Mouse (Mus musculus) large intestine, adult 2 months (tissue): Measurements from ENCODE around the gene Inhbb. TPM values are rescaled to one million over a fixed set of nuclear protein-coding genes. Genes with fewer than 3 reads are reported as not detected.

Experiments
- DNase-seq: peaks from one replicate; pipeline ENCODE4 v3.0.0-alpha.2; 2012; ENCODE audit warnings: low read depth, low spot score
- WGBS: fragments of 180-500 bp; shearing (Covaris S2); methylation state at CpG from one replicate; pipeline ENCODE4 v1.1.7; 2018; 5-methylcytosine and 5-hydroxymethylcytosine counted together
- polyA plus RNA-seq: library from polyadenylated mRNA; depleted of rRNA; stranded (reverse); fragments of >200 nt; gene quantifications from 2 replicates; pipeline ENCODE4 v1.2.3, GENCODE M21; 2012; rRNA removed

The Inhbb gene
- polyA plus RNA-seq = 0.81 and 0.96 TPM in 2 replicates

GRCm38 (mm10) chr1:119421576-119422421, at the start of gene Inhbb:
Inhbb (minus strand) TSS chr1:119422248.
- no peak for DNase-seq
- WGBS = under 1% methylated on average over 85 of the region's 92 CpGs

- no peak for DNase-seq
- 51% methylated on average over 2 of the region's 2 CpGs for WGBS
Measured at GRCm38 (mm10) chr1:119463386-119463785, 41.3 kb upstream of the Inhbb start.

- 63% methylated on average over 2 of the region's 2 CpGs for WGBS
- no peak for DNase-seq
Measured at GRCm38 (mm10) chr1:119460062-119460461, 38.0 kb upstream of the Inhbb start.

DNA sequence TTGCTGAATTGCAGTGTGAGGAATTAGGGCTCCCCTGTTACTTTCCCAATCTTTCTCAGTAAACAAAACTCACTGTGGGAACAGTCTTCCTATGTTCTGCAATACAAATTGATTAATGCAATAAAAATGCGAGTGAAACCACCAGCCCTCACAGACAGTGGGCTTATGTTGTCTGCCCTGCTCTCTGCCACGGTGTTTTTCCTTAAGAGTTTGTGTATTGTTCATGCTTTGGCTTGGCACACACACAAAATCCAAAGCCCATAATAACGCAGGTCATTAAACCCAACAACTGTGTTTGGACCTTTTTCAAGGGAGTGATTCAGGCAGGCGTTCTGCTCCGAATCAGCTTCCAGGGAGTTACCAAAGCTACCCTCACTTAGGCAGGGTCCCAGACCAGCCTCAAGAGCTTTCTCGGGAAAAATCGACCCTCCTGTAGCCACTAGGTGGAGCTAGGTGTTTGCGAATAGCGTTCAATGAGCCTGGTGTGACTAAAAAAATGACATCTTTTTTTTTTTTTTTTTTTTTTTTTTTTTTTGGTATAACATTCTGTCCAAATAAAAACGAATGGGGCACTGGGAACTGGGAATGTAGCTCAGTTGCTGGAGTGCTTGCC, 36.1 kb upstream of the Inhbb start:
- 2% methylated on average over 10 of the region's 10 CpGs for WGBS

GRCm38 (mm10) chr1:119457528-119457855, 35.4 kb upstream of the Inhbb start:
- no peak for DNase-seq
- WGBS = 28% methylated on average over 5 of the region's 5 CpGs

More for the DNA sequence above, 36.1 kb upstream of the Inhbb start:
- peak; percentile 28 for DNase-seq

GRCm38 (mm10) chr1:119456671-119457527, 34.9 kb upstream of the Inhbb start:
- 7% methylated on average over 19 of the region's 19 CpGs for WGBS
- no peak for DNase-seq

DNA sequence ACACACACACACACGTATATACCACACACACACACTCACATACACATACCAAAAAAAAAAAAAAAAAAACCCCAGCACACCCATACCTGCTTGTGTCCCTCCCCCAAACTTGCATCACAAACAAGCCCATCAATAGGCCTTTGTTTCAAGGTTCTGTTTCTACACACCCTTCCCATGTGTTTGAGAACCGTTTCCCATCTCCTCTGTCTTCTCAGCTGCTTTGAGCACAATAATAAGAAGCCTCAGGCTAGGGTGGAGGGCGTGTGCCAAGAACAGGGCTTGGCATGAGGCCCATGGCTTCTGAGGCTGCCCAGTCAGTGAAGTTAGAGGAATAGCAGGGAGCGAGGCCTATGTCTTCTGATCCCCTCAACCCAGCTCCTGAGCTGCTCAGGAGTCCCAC, 31.7 kb upstream of the Inhbb start:
- WGBS = 25% methylated on average over 3 of the region's 4 CpGs
- DNase-seq = no peak

- 64% methylated on average over 10 of the region's 10 CpGs for WGBS
- no peak for DNase-seq
Measured at GRCm38 (mm10) chr1:119451417-119451816, 29.4 kb upstream of the Inhbb start.

DNA sequence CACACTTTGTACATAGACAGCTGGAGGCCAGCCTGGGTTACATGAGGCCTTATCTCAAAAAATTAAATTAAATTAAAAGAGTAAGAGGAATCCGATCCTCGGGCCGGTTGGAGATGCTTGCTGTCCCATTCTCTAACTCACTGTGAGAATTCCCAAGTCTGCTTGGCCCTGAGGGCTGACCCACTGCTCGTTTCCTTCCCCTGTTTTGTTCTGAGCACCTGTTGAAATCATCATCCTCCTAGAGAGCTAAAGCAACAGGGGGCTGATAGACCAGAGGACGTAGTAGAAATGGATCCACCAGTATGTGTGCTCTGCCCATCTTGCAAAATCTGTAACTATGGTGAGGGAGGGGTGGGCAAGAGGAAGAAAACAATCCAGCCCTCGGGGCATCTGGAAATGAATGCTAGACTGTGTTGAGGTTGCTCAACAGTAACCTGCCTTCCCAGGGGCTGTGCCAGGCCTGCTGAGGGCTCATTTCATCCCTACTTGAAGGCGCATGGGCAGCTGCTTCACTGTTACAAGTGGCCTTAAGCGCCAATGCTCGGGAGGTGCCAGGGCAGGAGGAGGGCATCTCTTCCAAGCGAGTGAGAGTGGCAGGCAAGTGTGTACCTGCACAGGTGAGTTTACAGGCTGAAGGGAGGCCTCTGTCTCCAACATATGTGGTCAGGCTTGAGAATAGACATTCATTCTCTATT, 28.8 kb upstream of the Inhbb start:
- DNase-seq = no peak
- WGBS = 82% methylated on average over 10 of the region's 10 CpGs

GRCm38 (mm10) chr1:119446753-119447283, 24.8 kb upstream of the Inhbb start:
- no peak for DNase-seq
- 54% methylated on average over 10 of the region's 10 CpGs for WGBS

GRCm38 (mm10) chr1:119443591-119444350, 21.7 kb upstream of the Inhbb start:
- 77% methylated on average over 21 of the region's 21 CpGs for WGBS

DNA sequence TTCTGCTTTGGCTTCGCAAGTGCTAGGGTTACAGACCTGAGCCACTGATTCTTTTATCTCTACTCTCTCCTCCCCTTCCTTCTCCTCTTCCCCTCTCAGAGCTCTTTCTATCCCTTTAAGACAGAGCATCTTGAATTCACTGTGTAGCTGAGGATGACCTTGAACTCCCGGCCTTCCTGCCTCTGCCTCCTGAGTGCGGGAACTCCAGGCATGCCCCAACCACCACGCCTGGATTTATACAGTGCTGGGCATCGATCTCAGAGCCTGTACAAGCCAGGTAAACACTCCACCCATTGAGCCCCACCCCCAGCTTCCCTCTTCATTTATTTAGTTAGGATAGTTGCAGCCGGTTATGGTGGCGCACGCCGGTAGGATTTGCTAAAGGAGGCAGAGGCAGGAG, 20.9 kb upstream of the Inhbb start:
- no peak for DNase-seq
- WGBS = 79% methylated on average over 9 of the region's 9 CpGs

More at GRCm38 (mm10) chr1:119443591-119444350, 21.7 kb upstream of the Inhbb start:
- DNase-seq = no peak

DNA sequence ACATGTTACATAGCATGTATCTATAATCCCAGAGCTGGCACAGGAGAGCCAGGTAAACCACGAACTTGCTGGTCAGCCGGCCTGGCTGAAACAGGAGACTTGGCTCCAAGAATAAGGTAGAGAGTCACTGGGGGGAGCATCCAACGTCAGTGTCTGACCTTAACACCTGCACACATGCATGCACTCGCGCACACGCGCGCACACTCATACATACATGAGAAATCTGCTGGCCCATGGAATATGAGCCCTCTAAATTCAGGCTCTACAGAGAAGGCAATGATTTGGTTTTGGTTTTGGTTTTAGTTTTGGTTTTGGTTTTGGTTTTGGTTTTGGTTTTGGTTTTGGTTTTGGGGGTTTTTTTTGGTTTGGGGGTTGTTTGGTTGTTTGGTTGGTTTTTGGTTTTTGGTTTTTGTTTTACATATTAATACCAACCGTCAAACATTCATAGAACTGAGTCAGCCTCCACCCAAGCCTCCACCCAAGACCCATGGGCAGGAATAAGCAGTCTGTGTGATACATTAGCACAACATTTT, 16.1 kb upstream of the Inhbb start:
- 93% methylated on average over 9 of the region's 9 CpGs for WGBS
- DNase-seq = no peak

DNA sequence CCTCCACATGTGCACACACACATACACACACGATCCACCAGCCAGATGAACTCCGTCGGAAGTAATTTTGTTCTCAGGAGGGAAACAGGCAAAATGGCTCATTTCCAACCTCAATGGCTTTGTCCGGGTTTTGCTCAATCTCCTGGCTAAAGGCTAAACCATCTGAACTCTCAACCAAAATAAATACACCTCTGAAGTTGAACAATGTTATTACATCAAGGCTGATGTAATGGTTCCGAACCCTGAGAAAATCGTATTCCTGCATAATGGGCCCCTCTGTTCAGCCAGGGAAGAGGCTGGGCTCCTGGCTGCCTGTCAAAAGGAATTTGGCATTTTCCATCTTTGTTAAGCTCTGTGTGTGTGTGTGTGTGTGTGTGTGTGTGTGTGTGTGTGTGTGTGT, 15.4 kb upstream of the Inhbb start:
- DNase-seq = no peak
- WGBS = 48% methylated on average over 6 of the region's 6 CpGs

- DNase-seq = no peak
- 23% methylated on average over 6 of the region's 6 CpGs for WGBS
Measured at GRCm38 (mm10) chr1:119424141-119424860, 2.3 kb upstream of the Inhbb start.

DNA sequence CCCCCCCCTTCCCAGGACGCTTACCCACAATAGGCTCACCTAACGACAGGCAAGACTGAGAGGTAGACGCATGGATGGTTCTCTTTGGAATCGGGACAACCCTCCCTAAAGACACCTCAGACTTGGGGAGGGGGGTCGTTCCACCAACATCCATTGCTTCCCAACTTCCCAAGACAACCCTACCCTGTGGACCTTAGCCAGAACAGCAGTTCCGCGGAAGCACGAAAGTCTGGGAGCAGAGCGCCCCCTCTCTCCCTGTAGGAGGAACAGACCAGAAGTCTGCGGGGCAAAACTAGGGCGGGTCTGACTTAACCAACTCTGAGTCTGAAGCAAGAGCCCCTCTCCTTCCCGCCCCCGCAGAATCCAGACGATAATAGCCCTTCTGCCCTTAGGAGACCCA, 1.5 kb upstream of the Inhbb start:
- no peak for DNase-seq
- 4% methylated on average over 14 of the region's 14 CpGs for WGBS

- WGBS = under 1% methylated on average over 31 of the region's 32 CpGs
- DNase-seq = no peak
Measured at GRCm38 (mm10) chr1:119422460-119423015, 490 bp upstream of the Inhbb start.
